Mouse (Mus musculus) CH12.LX (cell line): ENCODE measurements at regions not wholly inside any gene's neighbourhood (a gene's known extent, or its start where the extent isn't known, plus 50 kb on each side); places are given as distances from the start of the nearest gene placed in this dataset.

ENCODE experiments used
- ELF1 ChIP-seq: IDR thresholded peaks from 2 replicates; pipeline ENCODE4 v1.6.1; 2014; ENCODE audit warnings: low read depth, mild to moderate bottlenecking, inconsistent platforms, low read length, improper control_type of control experiment
- EP300 ChIP-seq: IDR thresholded peaks from 2 replicates; pipeline ENCODE4 v1.6.1; 2011; ENCODE audit warnings: low read length, improper control_type of control experiment
- NELFE ChIP-seq: IDR thresholded peaks from 2 replicates; pipeline ENCODE4 v1.6.1; 2011; ENCODE audit warnings: low read depth, low read length, improper control_type of control experiment
- POLR2A ChIP-seq: IDR thresholded peaks from 2 replicates; pipeline ENCODE4 v1.6.1; 2011; ENCODE audit warnings: low read depth, mild to moderate bottlenecking, improper control_type of control experiment, low read length
- ZNF384 ChIP-seq: IDR thresholded peaks from 2 replicates; pipeline ENCODE4 v1.6.1; 2012; ENCODE audit warnings: low read depth, low read length, improper control_type of control experiment, inconsistent platforms

DNA sequence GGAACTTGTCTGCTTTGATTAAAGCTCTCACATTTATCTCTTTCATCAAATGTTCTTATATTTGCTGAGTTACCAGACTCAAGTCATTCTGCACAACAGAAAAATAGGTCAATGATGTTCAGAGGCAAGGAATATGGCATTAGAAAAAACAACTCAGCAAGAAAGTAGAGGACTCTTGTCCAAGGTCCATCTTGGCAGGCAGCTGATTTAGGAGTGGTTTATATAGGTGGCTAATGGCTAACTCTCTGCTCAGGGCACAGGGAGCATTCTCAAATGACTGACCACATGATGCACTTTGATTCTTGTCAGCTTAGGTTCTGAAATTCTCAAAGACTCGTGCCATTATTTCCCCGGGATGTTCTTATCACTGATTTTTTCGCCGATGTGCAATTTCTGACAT lies 216.7 kb upstream of the Mmadhc start:
- TF ChIP-seq POLR2A, result no peak
- no peak for TF ChIP-seq EP300
- no peak for TF ChIP-seq ZNF384
- no peak for TF ChIP-seq ELF1
- TF ChIP-seq NELFE, result no peak
